Mouse (Mus musculus) limb, embryonic 12.5 days (tissue): ENCODE measurements around the gene Slitrk4. TPM values are rescaled to one million over a fixed set of nuclear protein-coding genes. Genes with fewer than 3 reads are reported as not detected.

Experiments used
- ATAC-seq: fragments of 200-750 bp; cut with Nextera tagmentation; 2 replicates; pipeline ENCODE4 v1.8.0; 2017; ENCODE audit warnings: low read depth, moderate TSS enrichment; ENCODE audit not compliant: insufficient number of reproducible peaks, insufficient read depth, low FRiP score, low TSS enrichment
- H3K27ac ChIP-seq: fragments of 300-500 bp; sonication (generic); 2 replicates; pipeline ENCODE4 v1.5.1; 2016; ENCODE audit warnings: mild to moderate bottlenecking, moderate library complexity
- H3K27me3 ChIP-seq: fragments of 300-500 bp; sonication (generic); 2 replicates; pipeline ENCODE4 v1.6.1; 2016; ENCODE audit warnings: mild to moderate bottlenecking, moderate library complexity
- H3K36me3 ChIP-seq: fragments of 300-500 bp; sonication (generic); 2 replicates; pipeline ENCODE4 v1.6.1; 2016; ENCODE audit warnings: mild to moderate bottlenecking, moderate library complexity
- H3K4me1 ChIP-seq: fragments of 300-500 bp; sonication (generic); replicated peaks from 2 replicates; pipeline ENCODE4 v1.6.1; 2016
- H3K4me2 ChIP-seq: fragments of 300-500 bp; sonication (generic); 2 replicates; pipeline ENCODE4 v1.6.1; 2016; ENCODE audit warnings: mild to moderate bottlenecking, moderate library complexity
- H3K4me3 ChIP-seq: fragments of 300-500 bp; sonication (generic); replicated peaks from 2 replicates; pipeline ENCODE4 v1.5.1; 2016; ENCODE audit warnings: mild to moderate bottlenecking
- H3K9ac ChIP-seq: fragments of 300-500 bp; sonication (generic); replicated peaks from 2 replicates; pipeline ENCODE4 v1.6.1; 2016; ENCODE audit warnings: mild to moderate bottlenecking, moderate library complexity
- H3K9me3 ChIP-seq: fragments of 300-500 bp; sonication (generic); 2 replicates; pipeline ENCODE4 v1.6.1; 2016; ENCODE audit warnings: mild to moderate bottlenecking, moderate library complexity
- WGBS: fragments of 180-500 bp; shearing (Covaris S2); methylation state at CpG from one replicate; pipeline ENCODE4 v1.1.7; 2016; 5-methylcytosine and 5-hydroxymethylcytosine counted together
- polyA plus RNA-seq: library from polyadenylated mRNA; unstranded; fragments of >200 nt; fragmentation: Nextera tagmentation; extraction: Ambion mirVana; gene quantifications from 2 replicates; pipeline ENCODE4 v1.2.1, GENCODE M21; 2016

Slitrk4 gene
- polyA plus RNA-seq: 1.3 TPM in 2 replicates

DNA sequence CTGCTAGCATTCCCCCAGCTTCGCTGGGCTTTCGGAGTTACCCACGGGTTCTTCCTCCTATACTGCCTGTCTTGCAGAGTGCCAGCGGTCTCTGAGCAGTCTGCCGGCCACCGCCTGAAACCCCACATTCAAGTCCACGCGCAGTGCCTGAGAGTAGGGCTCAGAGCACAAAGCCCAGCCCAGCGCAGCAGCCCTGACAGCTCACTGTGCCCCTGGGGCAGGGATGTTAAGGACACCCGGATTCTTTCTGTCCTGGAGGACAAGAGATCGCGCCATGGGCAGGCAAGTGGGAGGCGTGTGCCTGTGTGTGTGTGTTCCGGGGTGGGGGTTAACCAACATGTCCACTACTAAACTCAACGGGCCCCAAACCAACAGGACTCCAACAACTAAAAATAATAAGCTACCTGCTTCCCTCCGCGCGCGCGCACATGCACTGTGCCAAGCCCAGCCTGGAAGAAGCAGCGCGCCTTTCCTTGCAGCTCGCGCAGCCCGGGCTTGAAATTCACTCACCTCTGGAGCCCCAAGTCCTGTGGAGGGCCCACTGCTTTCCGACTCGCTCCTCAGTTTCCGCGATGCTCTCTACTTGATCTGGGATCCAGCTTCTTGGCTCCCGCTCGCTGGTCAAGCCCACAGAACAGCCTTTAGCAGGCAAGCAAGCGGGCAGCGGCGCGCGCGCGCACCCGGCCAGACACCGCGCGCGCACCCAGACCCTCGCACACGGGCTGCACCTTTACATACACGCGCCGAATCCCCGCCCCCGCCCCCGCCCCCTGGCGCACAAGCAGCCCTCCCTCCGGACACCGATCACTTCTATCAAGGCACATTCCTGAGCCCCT is at the start of gene Slitrk4:
Gene Slitrk4, minus strand, starts transcription at position 707 of the 836 bp plus-strand sequence.
- 11% methylated on average over 51 of the region's 54 CpGs for WGBS
- Histone ChIP-seq H3K4me2 (peak within 1 kb of the TSS; percentile 72), H3K9ac (no peak within 1 kb of the TSS; the same call in 1 of the 2 replicates), H3K27me3 (peaks cover 4% of the 10 kb centered on the region; the same call in 1 of the 2 replicates), H3K36me3 (no peaks in the 10 kb centered on the region), H3K9me3 (no peaks in the 10 kb centered on the region), H3K4me1 (no peaks in the 10 kb centered on the region), H3K27ac (no peak within 1 kb of the TSS), H3K4me3 (peak within 1 kb of the TSS; percentile 43)
- ATAC-seq: peak; percentile 52

DNA sequence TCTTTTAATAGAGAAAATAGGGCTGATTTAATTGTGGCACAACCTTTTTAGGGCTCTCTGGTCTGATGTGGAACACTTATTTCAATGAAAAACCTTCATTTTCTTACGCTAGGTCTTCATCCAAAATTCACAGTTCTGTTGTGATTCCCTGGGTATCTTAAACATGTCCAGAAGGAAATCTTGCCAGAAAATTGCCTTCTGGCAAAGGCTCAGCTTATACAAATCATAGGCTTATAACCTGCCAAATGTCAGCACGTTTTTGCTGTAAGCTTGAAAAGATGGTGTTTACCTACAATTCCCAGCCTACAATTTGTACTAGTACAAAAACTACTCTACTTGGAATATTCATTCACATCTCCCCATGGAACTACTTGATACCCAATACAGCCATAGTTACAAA is 42.7 kb upstream of the Slitrk4 start:
- Histone ChIP-seq H3K4me2 (no peak overlapping the region), H3K27me3 (no peaks in the 10 kb centered on the region), H3K4me3 (no peak overlapping the region), H3K4me1 (no peaks in the 10 kb centered on the region), H3K9me3 (no peaks in the 10 kb centered on the region), H3K27ac (no peak overlapping the region), H3K9ac (no peak overlapping the region), H3K36me3 (no peaks in the 10 kb centered on the region)
- 77% methylated on average over 2 of the region's 2 CpGs for WGBS
- no peak for ATAC-seq

DNA sequence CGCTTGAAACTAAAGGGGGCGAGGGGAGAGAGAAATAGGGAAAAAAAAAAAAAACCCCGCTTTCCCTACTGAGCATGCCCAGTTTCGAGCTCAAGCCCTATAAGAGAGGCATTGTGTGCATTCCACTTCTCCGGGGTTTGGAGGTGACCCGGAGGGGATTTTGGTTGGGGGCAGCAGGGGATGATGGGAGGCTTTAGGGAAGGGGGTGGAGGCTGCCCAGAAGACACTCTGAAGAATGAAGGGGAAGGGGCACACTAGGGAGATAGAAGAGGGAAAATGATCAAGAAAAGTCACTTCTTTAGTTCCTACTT is 1.1 kb upstream of the Slitrk4 start:
- peak overlapping the region; percentile 72 for H3K4me2 ChIP-seq

DNA sequence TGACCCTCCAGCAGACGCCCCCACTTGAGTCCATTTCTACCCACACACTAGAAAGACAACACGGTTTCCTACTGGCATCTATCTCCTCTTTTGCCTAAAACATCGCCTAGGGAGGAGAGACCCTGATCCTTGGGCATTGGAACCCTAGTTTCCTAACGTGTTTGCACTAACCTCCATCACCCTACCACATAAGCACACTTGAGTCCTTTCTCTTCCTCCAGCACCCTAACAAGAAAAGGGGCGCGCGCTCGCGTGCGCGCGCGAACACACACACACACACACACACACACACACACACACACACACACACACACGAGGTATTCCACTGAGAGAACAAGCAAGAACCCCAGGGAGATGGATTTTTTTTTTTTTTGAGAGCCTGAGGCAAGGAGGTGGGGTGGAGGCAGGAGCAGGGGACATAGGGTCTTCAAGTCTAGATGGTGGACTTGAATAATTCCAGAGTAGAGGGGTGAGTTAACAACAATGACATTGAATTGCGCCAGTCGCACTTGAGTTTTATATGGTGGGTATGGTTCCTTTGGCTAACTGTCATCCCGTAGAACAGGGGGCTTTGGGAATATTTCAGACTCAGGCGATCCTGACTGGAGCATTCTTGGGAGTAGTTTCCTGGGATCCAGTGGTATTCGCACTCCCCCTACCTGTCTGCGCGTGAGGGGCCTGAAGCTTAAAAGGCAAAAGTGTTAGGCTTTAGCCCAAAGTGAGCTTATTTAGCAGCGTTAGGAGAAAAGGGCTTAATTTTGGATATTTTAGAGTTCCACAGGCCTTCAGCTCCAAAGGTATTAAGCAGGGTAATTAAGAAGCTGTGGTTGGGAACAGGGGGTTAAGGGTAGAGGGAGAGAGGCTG is 562 bp upstream of the Slitrk4 start:
- Histone ChIP-seq H3K9me3 (no peaks in the 10 kb centered on the region), H3K9ac (no peak overlapping the region), H3K4me3 (peak overlapping the region; percentile 43), H3K36me3 (no peaks in the 10 kb centered on the region), H3K27ac (no peak overlapping the region), H3K27me3 (peaks cover 4% of the 10 kb centered on the region; the same call in 1 of the 2 replicates), H3K4me1 (no peaks in the 10 kb centered on the region), H3K4me2 (peak overlapping the region; percentile 72)
- 13% methylated on average over 18 of the region's 22 CpGs for WGBS
- ATAC-seq: no peak

More for the DNA sequence above, 1.1 kb upstream of the Slitrk4 start:
- no peaks in the 10 kb centered on the region for H3K9me3 ChIP-seq
- no peak overlapping the region; the same call in 1 of the 2 replicates for H3K4me3 ChIP-seq
- no peak overlapping the region for H3K9ac ChIP-seq
- WGBS: 13% methylated on average over 6 of the region's 6 CpGs
- H3K27me3 ChIP-seq: peaks cover 4% of the 10 kb centered on the region; the same call in 1 of the 2 replicates
- H3K36me3 ChIP-seq: no peaks in the 10 kb centered on the region
- H3K27ac ChIP-seq: no peak overlapping the region
- H3K4me1 ChIP-seq: no peaks in the 10 kb centered on the region
- ATAC-seq: no peak

DNA sequence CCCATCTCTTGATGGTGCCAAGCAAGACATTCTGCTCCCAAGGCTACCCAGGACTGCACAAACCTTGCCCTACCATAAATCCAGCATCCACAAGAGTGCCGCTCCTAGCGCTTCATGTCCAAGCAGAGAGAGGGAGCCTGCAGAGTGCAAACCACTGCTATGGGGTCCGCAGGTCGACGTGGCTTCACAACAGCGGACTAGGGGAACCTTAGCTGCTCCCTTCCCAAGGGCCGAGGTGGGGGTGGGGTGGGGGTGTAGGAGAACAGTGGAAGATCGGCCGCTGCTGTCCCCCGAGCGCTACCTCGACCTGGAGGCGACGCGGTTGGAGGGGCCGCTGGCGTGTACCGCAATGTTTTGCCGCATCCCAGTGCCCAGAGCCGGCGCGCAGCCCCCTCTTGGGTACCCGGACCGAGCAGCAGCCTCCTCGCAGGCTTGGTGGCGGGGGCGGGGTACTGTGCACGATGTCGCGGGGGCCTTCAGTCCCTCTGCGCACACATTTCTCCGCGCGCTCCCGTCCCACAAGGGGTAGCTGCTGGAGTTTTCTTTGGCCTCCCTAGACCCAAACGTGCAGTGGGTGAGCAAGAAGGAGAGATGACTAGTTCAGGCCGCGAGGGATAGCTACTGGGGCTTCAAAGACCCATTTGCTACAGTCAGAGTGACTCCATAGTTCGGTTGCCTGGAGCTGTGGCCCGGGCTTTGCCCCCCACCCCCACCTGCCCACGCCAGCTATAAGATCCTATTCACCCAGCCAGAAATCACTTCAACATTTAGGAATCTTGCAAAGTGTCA is 1.1 kb downstream of the Slitrk4 start:
- no peaks in the 10 kb centered on the region for H3K4me1 ChIP-seq
- no peak overlapping the region for H3K27ac ChIP-seq
- H3K4me3 ChIP-seq: peak overlapping the region; percentile 43
- peak overlapping the region; percentile 72 for H3K4me2 ChIP-seq
- no peak overlapping the region; the same call in 1 of the 2 replicates for H3K9ac ChIP-seq
- peaks cover 4% of the 10 kb centered on the region; the same call in 1 of the 2 replicates for H3K27me3 ChIP-seq
- H3K9me3 ChIP-seq: no peaks in the 10 kb centered on the region
- no peaks in the 10 kb centered on the region for H3K36me3 ChIP-seq
- ATAC-seq: no peak
- 5% methylated on average over 40 of the region's 41 CpGs for WGBS

DNA sequence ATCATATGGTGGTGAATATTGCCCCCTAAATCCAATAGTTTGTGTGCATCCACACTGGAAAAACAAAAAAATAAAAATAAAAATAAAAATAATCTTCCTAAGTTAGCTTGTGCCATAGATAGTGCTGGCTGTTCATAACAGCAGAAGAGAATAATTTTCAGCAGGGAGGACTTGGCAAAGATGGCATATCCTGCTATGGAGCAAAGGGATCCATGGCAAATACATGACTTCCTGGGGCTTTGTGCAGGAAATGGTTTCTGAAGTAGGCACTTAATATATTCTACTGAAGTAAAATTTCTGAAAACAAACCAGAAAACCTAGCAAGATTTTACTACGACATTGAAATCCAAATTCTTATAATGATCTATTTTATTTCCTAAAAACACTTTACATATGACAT is 13.3 kb downstream of the Slitrk4 start:
- Histone ChIP-seq H3K4me2 (no peak overlapping the region), H3K27ac (no peak overlapping the region), H3K4me3 (no peak overlapping the region), H3K36me3 (no peaks in the 10 kb centered on the region), H3K9ac (no peak overlapping the region), H3K4me1 (no peaks in the 10 kb centered on the region), H3K27me3 (no peaks in the 10 kb centered on the region), H3K9me3 (no peaks in the 10 kb centered on the region)
- no peak for ATAC-seq
- WGBS: 76% methylated on average over 1 of the region's 1 CpGs

Other genes starting within 250 kb of the Slitrk4 start
- not detected in 2 replicates for gene Gm6760, start 124.8 kb downstream of the Slitrk4 start, polyA plus RNA-seq
- gene 3830417A13Rik, start 103.4 kb downstream of the Slitrk4 start, polyA plus RNA-seq: 0.61 and 0.79 TPM in 2 replicates